Mouse (Mus musculus) CH12.LX (cell line): Measurements from ENCODE around the gene Fggy. TPM values are rescaled to one million over a fixed set of nuclear protein-coding genes. Genes with fewer than 3 reads are reported as not detected.

Experiments
- DNase-seq: peaks from one replicate; pipeline ENCODE4 v3.0.0-alpha.2; 2013; ENCODE audit errors: extremely low read depth
- H3K27ac ChIP-seq: 2 replicates; pipeline ENCODE4 v1.5.1; 2012; ENCODE audit warnings: low read depth, mild to moderate bottlenecking, control low read depth, moderate library complexity; ENCODE audit not compliant: insufficient read depth
- H3K27me3 ChIP-seq: replicated peaks from 2 replicates; pipeline ENCODE3; 2012; ENCODE audit warnings: inconsistent platforms
- H3K36me3 ChIP-seq, 2 experiments: replicated peaks in 1 of 2; 2 replicates each; pipeline versions ENCODE3 to v1.6.1; 2012; ENCODE audit warnings: inconsistent platforms in 1 of 2, low read length in 1 of 2, mild to moderate bottlenecking in 1 of 2, mixed read lengths in 1 of 2, moderate library complexity in 1 of 2; ENCODE audit not compliant: control insufficient read depth in 1 of 2, insufficient read depth in 1 of 2
- H3K4me1 ChIP-seq, 2 experiments: 2 replicates each; pipeline ENCODE4 v1.6.1; 2012; ENCODE audit warnings: inconsistent platforms in 1 of 2, moderate library complexity in 1 of 2; ENCODE audit not compliant: insufficient read depth in 2 of 2, control insufficient read depth in 1 of 2
- H3K4me2 ChIP-seq: 2 replicates; pipeline ENCODE4 v1.6.1; 2012; ENCODE audit warnings: low read depth, mild to moderate bottlenecking, control low read depth; ENCODE audit not compliant: poor library complexity, insufficient read depth, severe bottlenecking
- H3K4me3 ChIP-seq, 3 experiments: fragments of 150-350 bp in 1 of 3; sonication (generic) in 1 of 3; replicated peaks in 1 of 3; 2 replicates each; pipeline versions ENCODE3 to v1.5.1; 2011 to 2012; ENCODE audit warnings: low read depth in 2 of 3, low read length in 2 of 3, mild to moderate bottlenecking in 2 of 3, moderate library complexity in 2 of 3, control low read depth in 1 of 3, improper control_type of control experiment in 1 of 3, inconsistent platforms in 1 of 3, mixed read lengths in 1 of 3; ENCODE audit not compliant: poor library complexity in 1 of 3
- H3K79me2 ChIP-seq: replicated peaks from 2 replicates; pipeline ENCODE4 v1.6.1; 2012; ENCODE audit warnings: mild to moderate bottlenecking, moderate library complexity; ENCODE audit not compliant: control insufficient read depth, poor library complexity, insufficient read depth, severe bottlenecking; ENCODE audit errors: extremely low read depth
- H3K9ac ChIP-seq: 2 replicates; pipeline ENCODE4 v1.6.1; 2012; ENCODE audit warnings: low read depth, mild to moderate bottlenecking, control low read depth, moderate library complexity; ENCODE audit not compliant: insufficient read depth
- H3K9me3 ChIP-seq: replicated peaks from 2 replicates; pipeline ENCODE3; 2012; ENCODE audit warnings: low read length, inconsistent platforms, mixed read lengths
- BHLHE40 ChIP-seq: IDR thresholded peaks from 2 replicates; pipeline ENCODE4 v1.6.1; 2011; ENCODE audit warnings: mild to moderate bottlenecking, low read depth, low read length, improper control_type of control experiment
- CHD1 ChIP-seq: IDR thresholded peaks from 2 replicates; pipeline ENCODE4 v1.6.1; 2012; ENCODE audit warnings: low read depth, low read length, improper control_type of control experiment, inconsistent platforms
- CHD2 ChIP-seq: IDR thresholded peaks from 2 replicates; pipeline ENCODE4 v1.6.1; 2011; ENCODE audit warnings: low read length, improper control_type of control experiment
- CTCF ChIP-seq, 2 experiments: IDR thresholded peaks in 1 of 2; conservative IDR thresholded peaks in 1 of 2; 2 replicates each; pipeline ENCODE4 v1.5.1; 2011 to 2012; ENCODE audit warnings: low read depth in 2 of 2, low read length in 2 of 2, improper control_type of control experiment in 1 of 2, inconsistent platforms in 1 of 2, mild to moderate bottlenecking in 1 of 2, moderate library complexity in 1 of 2
- ETS1 ChIP-seq: conservative IDR thresholded peaks from 2 replicates; pipeline ENCODE4 v1.6.1; 2012; ENCODE audit warnings: low read depth, mild to moderate bottlenecking, inconsistent platforms, low read length, improper control_type of control experiment, moderate library complexity
- MAX ChIP-seq: IDR thresholded peaks from 2 replicates; pipeline ENCODE4 v1.6.1; 2011; ENCODE audit warnings: low read length, improper control_type of control experiment
- RAD21 ChIP-seq: IDR thresholded peaks from 2 replicates; pipeline ENCODE4 v1.6.1; 2011; ENCODE audit warnings: low read depth, mild to moderate bottlenecking, low read length, improper control_type of control experiment, moderate library complexity
- TCF12 ChIP-seq: IDR thresholded peaks from 2 replicates; pipeline ENCODE4 v1.6.1; 2014; ENCODE audit warnings: low read depth, mild to moderate bottlenecking, inconsistent platforms, low read length, improper control_type of control experiment
- ZKSCAN1 ChIP-seq: IDR thresholded peaks from 2 replicates; pipeline ENCODE4 v1.6.1; 2012; ENCODE audit warnings: low read depth, inconsistent platforms, low read length, improper control_type of control experiment, borderline replicate concordance
- ZMIZ1 ChIP-seq: IDR thresholded peaks from 2 replicates; pipeline ENCODE4 v1.6.1; 2012; ENCODE audit warnings: low read depth, mild to moderate bottlenecking, inconsistent platforms, low read length, improper control_type of control experiment
- ZNF384 ChIP-seq: IDR thresholded peaks from 2 replicates; pipeline ENCODE4 v1.6.1; 2012; ENCODE audit warnings: low read depth, low read length, improper control_type of control experiment, inconsistent platforms
- dilution Hi-C: fragments of 300-500 bp; cut with MboI; formaldehyde crosslinking; loops from 2 replicates; pipeline ENCODE4 v1.14.3; 2020; ENCODE audit warnings: low sequenced_read_pairs; ENCODE audit not compliant: extremely low pct_unique_long_range_greater_than_20kb, extremely low pct_ligation_motif_present
- in situ Hi-C: fragments of 300-500 bp; cut with MboI; formaldehyde crosslinking; loops from 3 replicates; pipeline ENCODE4 v1.14.3; 2019; ENCODE audit warnings: low sequenced_read_pairs, low pct_ligation_motif_present, low pct_unique_long_range_greater_than_20kb, mixed read lengths
- polyA plus RNA-seq: library from polyadenylated mRNA; unstranded; fragments of >175 nt; gene quantifications from 2 replicates; pipeline ENCODE4 v1.2.1, GENCODE M21; 2012; ENCODE audit warnings: low read depth; ENCODE audit not compliant: insufficient read length
- total RNA-seq, 2 experiments: library from RNA; depleted of rRNA; stranded (reverse); fragments of 300-350 nt in 1 of 2; fragments of >200 nt in 1 of 2; gene quantifications; 2 replicates each; pipeline ENCODE4 v1.2.3; 2012 to 2014

The Fggy gene
- total and polyA plus RNA-seq, 3 experiments: 6.2 to 7.5 (median 6.9) TPM

GRCm38 (mm10) chr4:95933801-95934356 lies 376.6 kb downstream of the Fggy start:
- Histone ChIP-seq H3K4me3 (no peak overlapping the region), H3K4me1 (peaks cover 5 to 33% of the 10 kb centered on the region in 2 experiments; a peak in 3 of 4 replicates), H3K4me2 (no peak overlapping the region; the same call in 1 of the 2 replicates), H3K79me2 (no peaks in the 10 kb centered on the region), H3K27ac (no peak overlapping the region), H3K9ac (no peak overlapping the region), H3K27me3 (no peaks in the 10 kb centered on the region), H3K9me3 (no peaks in the 10 kb centered on the region), H3K36me3 (no peaks in the 10 kb centered on the region)
- dilution Hi-C loops (no loop called here), in situ Hi-C loops (no loop called here)
- peak; percentile 28 for DNase-seq
- TF ChIP-seq CHD1 (no peak), ETS1 (0 out of 2 replicates have a peak, but pooled peaks have one; percentile 18), CTCF (conservative IDR thresholded peaks at IDR 0.05 in 1 of 2, IDR thresholded peaks at IDR 0.05 in 1 of 2; ENCODE audit: low read depth in 2 of 2, low read length in 2 of 2) (no peak)

- H3K79me2 ChIP-seq: no peaks in the 10 kb centered on the region
- TF ChIP-seq BHLHE40 (peak; percentile 74), ZMIZ1 (no peak)
- TF ChIP-seq, all 38 proteins: peak for 1
- in situ Hi-C loops (no loop called here), dilution Hi-C loops (no loop called here)
- no peak overlapping the region for H3K4me3 ChIP-seq
- H3K4me2 ChIP-seq: no peak overlapping the region
- H3K27ac ChIP-seq: no peak overlapping the region
- peak; percentile 11 for DNase-seq
- H3K9ac ChIP-seq: no peak overlapping the region
- H3K36me3 ChIP-seq: no peaks in the 10 kb centered on the region
- no peaks in the 10 kb centered on the region for H3K27me3 ChIP-seq
- H3K9me3 ChIP-seq: no peaks in the 10 kb centered on the region
- peaks cover 5 to 35% of the 10 kb centered on the region in 2 experiments; a peak in 3 of 4 replicates for H3K4me1 ChIP-seq
Measured at GRCm38 (mm10) chr4:95934384-95935035, 377.2 kb downstream of the Fggy start.

GRCm38 (mm10) chr4:95938701-95939100 lies 381.4 kb downstream of the Fggy start:
- H3K27ac ChIP-seq: no peak overlapping the region
- no peak overlapping the region for H3K4me3 ChIP-seq
- H3K27me3 ChIP-seq: no peaks in the 10 kb centered on the region
- H3K4me1 ChIP-seq: peaks cover 5 to 26% of the 10 kb centered on the region in 2 experiments; a peak in 3 of 4 replicates
- no peak for DNase-seq
- dilution Hi-C loops: no loop called here
- H3K36me3 ChIP-seq: no peaks in the 10 kb centered on the region
- no peaks in the 10 kb centered on the region for H3K79me2 ChIP-seq
- no peak overlapping the region for H3K4me2 ChIP-seq
- in situ Hi-C loops: no loop called here
- H3K9me3 ChIP-seq: no peaks in the 10 kb centered on the region
- H3K9ac ChIP-seq: no peak overlapping the region
- TF ChIP-seq RAD21 (no peak), ZNF384 (no peak), CHD2 (no peak), TCF12 (no peak), ZKSCAN1 (no peak), MAX (no peak)
